Mouse (Mus musculus) fibroblast of lung, adult 2 months (primary cell): ENCODE measurements around the gene Dmtf1.
"Not testable (repeated sequence)": the region's sequence is repeated elsewhere in the genome, so short reads cannot be mapped to it uniquely, and the experiment has no call there.

Experiments used
- DNase-seq: peaks from one replicate; pipeline ENCODE4 v3.0.0-alpha.2; 2011; ENCODE audit warnings: low read depth

Gene Dmtf1

GRCm38 (mm10) chr5:9161456-9162041, at the start of gene Dmtf1:
Gene Dmtf1 (minus strand): TSS chr5:9161776.
- DNase-seq, result peak; percentile 75

- DNase-seq, result no peak
Measured at GRCm38 (mm10) chr5:9186467-9186866, 24.9 kb upstream of the Dmtf1 start.

- no peak for DNase-seq
Measured at GRCm38 (mm10) chr5:9173295-9173694, 11.7 kb upstream of the Dmtf1 start.

GRCm38 (mm10) chr5:9169328-9170005, 7.9 kb upstream of the Dmtf1 start:
- DNase-seq, result not testable (repeated sequence)

- DNase-seq, result no peak
Measured at GRCm38 (mm10) chr5:9166366-9166765, 4.8 kb upstream of the Dmtf1 start.

GRCm38 (mm10) chr5:9165151-9165550, 3.6 kb upstream of the Dmtf1 start:
- not testable (repeated sequence) for DNase-seq

GRCm38 (mm10) chr5:9163411-9163810, 1.8 kb upstream of the Dmtf1 start:
- DNase-seq, result no peak

GRCm38 (mm10) chr5:9162088-9162487, 512 bp upstream of the Dmtf1 start:
- no peak for DNase-seq

GRCm38 (mm10) chr5:9160831-9161455, 633 bp downstream of the Dmtf1 start:
- no peak for DNase-seq

- DNase-seq, result no peak
Measured at GRCm38 (mm10) chr5:9157336-9157735, 4.2 kb downstream of the Dmtf1 start.

GRCm38 (mm10) chr5:9156746-9157145, 4.8 kb downstream of the Dmtf1 start:
- no peak for DNase-seq

GRCm38 (mm10) chr5:9149273-9149850, 12.2 kb downstream of the Dmtf1 start:
- DNase-seq, result no peak

- DNase-seq, result no peak
Measured at GRCm38 (mm10) chr5:9142376-9142775, 19.2 kb downstream of the Dmtf1 start.

- no peak for DNase-seq
Measured at GRCm38 (mm10) chr5:9140724-9141123, 20.9 kb downstream of the Dmtf1 start.

- DNase-seq, result no peak
Measured at GRCm38 (mm10) chr5:9135588-9135987, 26.0 kb downstream of the Dmtf1 start.

GRCm38 (mm10) chr5:9131786-9132185, 29.8 kb downstream of the Dmtf1 start:
- no peak for DNase-seq

GRCm38 (mm10) chr5:9128566-9128965, 33.0 kb downstream of the Dmtf1 start:
- DNase-seq, result no peak

GRCm38 (mm10) chr5:9124134-9124533, 37.4 kb downstream of the Dmtf1 start:
- DNase-seq, result no peak

GRCm38 (mm10) chr5:9114162-9114561, 47.4 kb downstream of the Dmtf1 start:
- no peak for DNase-seq

- DNase-seq, result peak; percentile 37
Measured at GRCm38 (mm10) chr5:9111759-9112158, 49.8 kb downstream of the Dmtf1 start.

- no peak for DNase-seq
Measured at GRCm38 (mm10) chr5:9111285-9111684, 50.3 kb downstream of the Dmtf1 start.

- DNase-seq, result no peak
Measured at GRCm38 (mm10) chr5:9109582-9109981, 52.0 kb downstream of the Dmtf1 start.

GRCm38 (mm10) chr5:9108490-9108889, 53.1 kb downstream of the Dmtf1 start:
- DNase-seq, result no peak
